Mouse (Mus musculus): ENCODE data around the gene Parp8. TPM values are rescaled to one million over a fixed set of nuclear protein-coding genes. Genes with fewer than 3 reads are reported as not detected.

Parp8 gene
- polyA plus RNA-seq, 1 experiment from 2014 or later, result 21.1 TPM

DNA sequence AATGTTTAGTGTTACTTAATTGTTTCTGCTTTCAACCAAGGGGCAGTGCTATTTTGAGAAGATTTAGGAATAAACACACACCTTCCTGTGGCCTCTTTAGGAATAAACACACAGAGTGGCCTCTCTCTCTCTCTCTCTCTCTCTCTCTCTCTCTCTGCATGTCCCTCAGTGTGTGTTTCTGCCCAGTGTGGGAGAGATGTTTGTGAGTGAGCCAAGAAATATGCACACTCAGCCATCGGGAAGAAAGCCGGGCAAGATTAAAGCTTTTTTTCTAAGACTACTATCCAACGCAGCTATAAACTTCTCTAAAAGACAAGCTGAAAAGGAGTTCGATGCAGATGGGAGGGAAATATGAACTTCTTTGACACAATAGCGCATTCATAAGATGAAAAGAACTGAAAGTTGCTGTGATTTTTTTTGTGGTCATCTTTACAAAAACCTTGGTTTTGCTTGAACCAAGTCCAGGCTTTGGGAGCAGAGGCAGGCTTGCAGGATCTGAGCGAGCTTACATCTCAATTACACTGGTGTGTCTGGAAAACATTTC, 107.9 kb downstream of the Parp8 start:
- no peak overlapping the region for H3K4me3 ChIP-seq (replicated peaks)
- no peaks in the 10 kb centered on the region for H3K27me3 ChIP-seq
- 40% methylated on average over 6 of the region's 6 CpGs for WGBS
- H3K27ac ChIP-seq (replicated peaks), result peak overlapping the region; percentile 39; the same call in 1 of the 2 replicates
- no peak overlapping the region for H3K4me2 ChIP-seq (replicated peaks)
- 0 out of 2 replicates have a peak, but pooled peaks have one; percentile 34 for ATAC-seq (ENCODE audit: insufficient number of reproducible peaks, low FRiP score, low TSS enrichment, low read depth)
- H3K9ac ChIP-seq, result no peak overlapping the region
- H3K36me3 ChIP-seq, result no peaks in the 10 kb centered on the region
- H3K4me1 ChIP-seq, result 0 out of 2 replicates have a peak, but pooled peaks cover 3% of the 10 kb centered on the region
- H3K9me3 ChIP-seq (replicated peaks), result no peaks in the 10 kb centered on the region

DNA sequence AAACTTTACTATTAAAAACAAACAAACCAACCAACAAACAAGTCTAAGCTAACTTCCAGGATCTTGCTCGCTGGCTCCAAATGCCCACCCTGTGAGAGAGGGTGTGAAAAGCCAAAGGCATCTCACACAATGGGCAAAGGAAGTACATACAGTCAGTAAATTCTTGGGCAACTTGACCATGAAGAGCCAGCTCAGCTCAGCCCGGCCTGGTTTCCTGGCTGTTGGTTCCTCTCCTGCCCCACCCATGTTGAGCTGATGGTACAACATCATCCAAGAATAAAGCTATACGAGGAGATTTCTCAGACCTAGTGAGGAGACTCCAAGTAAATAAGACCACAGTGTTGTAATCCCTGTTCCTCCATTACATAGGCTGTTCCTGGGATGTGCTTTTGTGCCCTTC, 117.1 kb downstream of the Parp8 start:
- WGBS, result 91% methylated on average over 3 of the region's 3 CpGs

GRCm38 (mm10) chr13:116903394-116903793, 121.9 kb downstream of the Parp8 start:
- no peak overlapping the region for H3K4me3 ChIP-seq (replicated peaks)
- 0 out of 2 replicates have a peak, but pooled peaks cover 3% of the 10 kb centered on the region for H3K36me3 ChIP-seq
- no peak for ATAC-seq (ENCODE audit: insufficient number of reproducible peaks, low FRiP score, low TSS enrichment, low read depth)
- no peaks in the 10 kb centered on the region for H3K27me3 ChIP-seq
- no peak overlapping the region for H3K27ac ChIP-seq (replicated peaks)
- WGBS, result 71% methylated on average over 5 of the region's 5 CpGs
- no peaks in the 10 kb centered on the region for H3K9me3 ChIP-seq (replicated peaks)
- H3K4me2 ChIP-seq (replicated peaks), result no peak overlapping the region
- H3K9ac ChIP-seq, result no peak overlapping the region
- no peaks in the 10 kb centered on the region for H3K4me1 ChIP-seq

More for the DNA sequence above, 117.1 kb downstream of the Parp8 start:
- no peak for ATAC-seq (ENCODE audit: insufficient number of reproducible peaks, low FRiP score, low TSS enrichment, low read depth)
- no peaks in the 10 kb centered on the region for H3K27me3 ChIP-seq
- no peaks in the 10 kb centered on the region for H3K4me1 ChIP-seq
- H3K9me3 ChIP-seq (replicated peaks), result no peaks in the 10 kb centered on the region
- no peaks in the 10 kb centered on the region for H3K36me3 ChIP-seq
- H3K4me3 ChIP-seq (replicated peaks), result no peak overlapping the region
- no peak overlapping the region for H3K9ac ChIP-seq
- no peak overlapping the region for H3K4me2 ChIP-seq (replicated peaks)
- no peak overlapping the region for H3K27ac ChIP-seq (replicated peaks)

DNA sequence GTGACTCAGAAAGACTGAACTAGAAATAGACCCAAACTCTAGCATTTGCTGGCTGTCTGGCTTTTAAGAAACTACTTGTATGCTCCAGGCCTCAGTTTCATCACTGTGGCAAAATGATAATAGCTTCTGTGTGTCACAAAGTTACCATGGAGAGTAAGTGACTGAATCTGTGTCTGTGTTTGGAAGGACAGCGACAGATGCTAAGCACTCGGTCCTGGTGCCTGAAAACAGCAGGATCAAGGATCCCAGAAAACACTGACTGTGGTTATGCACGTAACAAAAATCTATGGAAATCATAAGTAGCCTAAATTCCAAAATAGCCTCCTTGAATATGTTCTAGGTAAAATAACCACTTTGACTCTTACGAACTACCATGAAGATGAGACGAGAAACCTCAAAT, 126.9 kb downstream of the Parp8 start:
- Histone ChIP-seq H3K4me2 (replicated peaks) (no peak overlapping the region), H3K27ac (replicated peaks) (no peak overlapping the region), H3K9me3 (replicated peaks) (no peaks in the 10 kb centered on the region), H3K36me3 (peaks cover 15% of the 10 kb centered on the region), H3K4me1 (no peaks in the 10 kb centered on the region), H3K27me3 (no peaks in the 10 kb centered on the region), H3K9ac (no peak overlapping the region), H3K4me3 (replicated peaks) (no peak overlapping the region)
- ATAC-seq (ENCODE audit: insufficient number of reproducible peaks, low FRiP score, low TSS enrichment, low read depth), result no peak
- WGBS, result 73% methylated on average over 5 of the region's 5 CpGs

DNA sequence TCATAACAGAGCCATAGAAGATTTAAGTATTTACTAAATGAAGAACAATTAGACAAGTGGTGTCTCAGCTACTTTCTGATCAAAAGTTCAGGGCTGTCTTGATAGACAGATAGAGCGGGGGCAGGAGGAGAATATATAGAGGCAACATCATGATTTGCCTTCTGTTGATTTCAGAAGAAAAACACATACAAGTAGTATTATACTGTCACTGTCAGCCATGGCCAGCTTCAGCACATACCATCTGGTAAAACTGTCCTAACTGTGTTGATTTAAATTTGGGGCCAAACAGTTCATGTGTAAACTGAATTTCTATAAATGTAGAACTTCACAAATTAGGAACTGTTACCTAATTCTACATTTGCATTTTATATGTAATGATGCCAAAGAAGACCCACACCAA, 127.6 kb downstream of the Parp8 start:
- Histone ChIP-seq H3K9me3 (replicated peaks) (no peaks in the 10 kb centered on the region), H3K27ac (replicated peaks) (no peak overlapping the region), H3K27me3 (no peaks in the 10 kb centered on the region), H3K4me1 (no peaks in the 10 kb centered on the region), H3K4me2 (replicated peaks) (no peak overlapping the region), H3K4me3 (replicated peaks) (no peak overlapping the region), H3K9ac (no peak overlapping the region), H3K36me3 (peaks cover 17% of the 10 kb centered on the region)
- WGBS, result 88% methylated on average over 1 of the region's 1 CpGs
- no peak for ATAC-seq (ENCODE audit: insufficient number of reproducible peaks, low FRiP score, low TSS enrichment, low read depth)

GRCm38 (mm10) chr13:116884422-116884942, 140.9 kb downstream of the Parp8 start:
- no peak for ATAC-seq (ENCODE audit: insufficient number of reproducible peaks, low FRiP score, low TSS enrichment, low read depth)
- peaks cover 16% of the 10 kb centered on the region; the same call in 1 of the 2 replicates for H3K36me3 ChIP-seq
- WGBS, result 76% methylated on average over 9 of the region's 9 CpGs

DNA sequence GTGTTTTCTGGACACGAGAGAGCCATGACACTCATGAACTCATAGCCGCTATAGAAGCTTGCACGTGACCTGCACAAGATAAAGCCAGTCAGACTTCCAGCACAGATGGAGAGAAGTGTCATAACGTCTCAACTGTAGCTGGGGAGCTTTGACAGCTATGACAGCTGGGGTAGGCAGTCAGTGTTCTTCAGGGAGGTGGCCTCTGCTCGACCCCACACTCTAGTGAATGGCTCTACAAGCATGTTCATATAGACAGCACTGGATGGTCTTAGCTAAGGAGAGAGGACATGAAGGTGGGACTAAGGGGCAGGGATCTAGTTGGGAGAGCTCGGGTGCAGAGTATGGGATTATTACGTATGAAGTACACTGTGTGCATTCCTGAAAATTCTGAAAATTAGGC, 143.1 kb downstream of the Parp8 start:
- Histone ChIP-seq H3K9me3 (replicated peaks) (no peaks in the 10 kb centered on the region), H3K4me1 (no peaks in the 10 kb centered on the region), H3K9ac (no peak overlapping the region), H3K36me3 (peaks cover 18% of the 10 kb centered on the region; the same call in 1 of the 2 replicates), H3K27me3 (no peaks in the 10 kb centered on the region), H3K27ac (replicated peaks) (no peak overlapping the region), H3K4me3 (replicated peaks) (no peak overlapping the region), H3K4me2 (replicated peaks) (no peak overlapping the region)
- WGBS, result 78% methylated on average over 7 of the region's 7 CpGs
- ATAC-seq (ENCODE audit: insufficient number of reproducible peaks, low FRiP score, low TSS enrichment, low read depth), result no peak

More at GRCm38 (mm10) chr13:116884422-116884942, 140.9 kb downstream of the Parp8 start:
- no peaks in the 10 kb centered on the region for H3K4me1 ChIP-seq
- no peaks in the 10 kb centered on the region for H3K9me3 ChIP-seq (replicated peaks)
- H3K9ac ChIP-seq, result no peak overlapping the region
- H3K4me2 ChIP-seq (replicated peaks), result no peak overlapping the region
- H3K27ac ChIP-seq (replicated peaks), result no peak overlapping the region
- no peak overlapping the region for H3K4me3 ChIP-seq (replicated peaks)
- no peaks in the 10 kb centered on the region for H3K27me3 ChIP-seq

DNA sequence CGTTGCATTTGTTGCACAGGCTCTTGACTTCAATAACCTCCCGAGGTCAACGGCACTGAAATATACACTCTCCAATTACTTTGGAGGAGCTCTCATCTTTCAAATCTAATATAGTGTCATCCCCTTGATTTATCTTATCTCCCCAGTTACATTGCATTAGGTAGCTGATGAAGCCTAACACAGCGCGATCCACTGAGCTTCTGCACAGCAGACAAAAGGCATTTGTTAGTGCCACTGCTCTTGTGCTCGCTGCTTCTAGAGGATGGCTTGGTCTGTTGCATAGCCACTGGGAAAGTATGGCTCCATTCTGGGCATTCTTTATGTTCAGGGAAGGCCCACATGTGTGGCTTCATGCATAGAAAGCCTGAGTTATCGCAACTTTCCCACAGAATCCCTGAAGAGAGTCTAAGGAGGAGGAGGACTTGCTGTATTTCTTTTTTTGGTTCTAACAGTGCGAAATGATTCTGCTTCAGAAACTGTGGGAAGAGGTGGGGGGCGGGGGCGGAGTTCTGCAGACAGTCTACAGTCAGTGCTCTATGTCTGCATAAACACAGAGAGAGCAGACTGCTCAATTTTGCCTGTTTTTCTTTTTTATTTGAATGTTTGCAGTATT, 145.7 kb downstream of the Parp8 start:
- no peaks in the 10 kb centered on the region for H3K4me1 ChIP-seq
- ATAC-seq (ENCODE audit: insufficient number of reproducible peaks, low FRiP score, low TSS enrichment, low read depth), result no peak
- WGBS, result 83% methylated on average over 10 of the region's 10 CpGs
- no peaks in the 10 kb centered on the region for H3K27me3 ChIP-seq
- H3K9ac ChIP-seq, result no peak overlapping the region
- H3K9me3 ChIP-seq (replicated peaks), result no peaks in the 10 kb centered on the region
- peaks cover 18% of the 10 kb centered on the region; the same call in 1 of the 2 replicates for H3K36me3 ChIP-seq
- no peak overlapping the region for H3K4me3 ChIP-seq (replicated peaks)
- H3K4me2 ChIP-seq (replicated peaks), result no peak overlapping the region
- no peak overlapping the region for H3K27ac ChIP-seq (replicated peaks)

DNA sequence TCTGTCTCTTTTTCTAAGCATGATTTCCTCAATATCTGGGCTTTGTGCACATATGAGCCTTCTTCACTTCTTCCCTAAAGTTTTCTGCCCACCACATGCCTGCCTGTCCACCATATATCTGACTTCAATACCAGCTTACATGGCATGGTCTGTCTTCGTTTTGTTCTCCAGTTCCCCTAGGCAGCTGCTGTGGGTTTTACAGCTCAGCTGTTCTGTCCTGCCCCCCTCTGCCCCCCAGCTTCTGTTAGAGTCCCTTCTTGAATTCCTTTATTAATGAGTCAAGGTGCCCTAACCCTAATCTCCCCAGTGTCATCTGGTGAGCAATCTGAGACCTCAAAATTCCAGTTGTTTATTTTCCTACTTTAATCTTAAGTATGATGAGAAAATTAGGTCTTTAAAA, 155.1 kb downstream of the Parp8 start:
- Histone ChIP-seq H3K4me1 (no peaks in the 10 kb centered on the region), H3K36me3 (peaks cover 14% of the 10 kb centered on the region; the same call in 1 of the 2 replicates), H3K9me3 (replicated peaks) (no peaks in the 10 kb centered on the region), H3K4me2 (replicated peaks) (no peak overlapping the region), H3K4me3 (replicated peaks) (no peak overlapping the region), H3K27ac (replicated peaks) (no peak overlapping the region), H3K27me3 (no peaks in the 10 kb centered on the region), H3K9ac (no peak overlapping the region)
- ATAC-seq (ENCODE audit: insufficient number of reproducible peaks, low FRiP score, low TSS enrichment, low read depth), result no peak
- WGBS, result 47% methylated on average over 1 of the region's 1 CpGs

GRCm38 (mm10) chr13:116843937-116844336, 181.4 kb downstream of the Parp8 start:
- Histone ChIP-seq H3K9ac (no peak overlapping the region), H3K36me3 (no peaks in the 10 kb centered on the region), H3K27ac (replicated peaks) (no peak overlapping the region), H3K4me2 (replicated peaks) (no peak overlapping the region), H3K27me3 (no peaks in the 10 kb centered on the region), H3K4me3 (replicated peaks) (no peak overlapping the region), H3K4me1 (no peaks in the 10 kb centered on the region), H3K9me3 (replicated peaks) (no peaks in the 10 kb centered on the region)
- 74% methylated on average over 5 of the region's 5 CpGs for WGBS
- no peak for ATAC-seq (ENCODE audit: insufficient number of reproducible peaks, low FRiP score, low TSS enrichment, low read depth)

- Histone ChIP-seq H3K36me3 (no peaks in the 10 kb centered on the region), H3K9me3 (replicated peaks) (no peaks in the 10 kb centered on the region), H3K4me2 (replicated peaks) (no peak overlapping the region), H3K9ac (no peak overlapping the region), H3K4me3 (replicated peaks) (no peak overlapping the region), H3K27ac (replicated peaks) (no peak overlapping the region), H3K4me1 (no peaks in the 10 kb centered on the region), H3K27me3 (no peaks in the 10 kb centered on the region)
- ATAC-seq (ENCODE audit: insufficient number of reproducible peaks, low FRiP score, low TSS enrichment, low read depth), result no peak
Measured at GRCm38 (mm10) chr13:116830984-116831383, 194.4 kb downstream of the Parp8 start.

- no peak for ATAC-seq (ENCODE audit: insufficient number of reproducible peaks, low FRiP score, low TSS enrichment, low read depth)
- Histone ChIP-seq H3K4me1 (no peaks in the 10 kb centered on the region), H3K4me2 (replicated peaks) (no peak overlapping the region), H3K27ac (replicated peaks) (no peak overlapping the region), H3K9ac (no peak overlapping the region), H3K4me3 (replicated peaks) (no peak overlapping the region), H3K27me3 (no peaks in the 10 kb centered on the region), H3K9me3 (replicated peaks) (no peaks in the 10 kb centered on the region), H3K36me3 (no peaks in the 10 kb centered on the region)
- 60% methylated on average over 3 of the region's 3 CpGs for WGBS
Measured at GRCm38 (mm10) chr13:116829015-116829414, 196.3 kb downstream of the Parp8 start.

All from embryonic facial prominence, embryonic 15.5 days (tissue).